Mouse (Mus musculus): ENCODE measurements around the gene Fam69a.

DNA sequence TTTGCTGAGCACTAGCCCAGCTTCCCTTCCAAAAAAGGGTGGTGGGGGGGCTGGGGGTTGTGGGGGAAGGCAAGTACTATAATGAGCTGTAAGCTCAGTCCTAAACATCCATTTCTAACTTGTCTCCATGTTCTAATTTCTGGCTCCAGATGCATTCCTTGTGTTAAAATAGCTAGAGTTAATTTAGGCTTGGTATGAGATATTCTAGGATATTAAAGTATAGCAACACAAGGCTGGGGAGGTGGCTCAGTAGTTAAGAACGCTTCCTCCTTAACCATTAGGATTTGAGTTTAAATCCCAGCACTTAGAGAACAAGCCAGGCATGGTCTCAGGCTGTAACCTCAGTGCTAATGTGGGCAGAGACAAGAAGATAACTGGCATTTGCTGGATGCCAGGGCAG, 90.6 kb downstream of the Fam69a start:
- TF ChIP-seq CTCF (IDR thresholded peaks at IDR 0.05; ENCODE audit: extremely low read depth, insufficient read depth, insufficient read length, insufficient replicate concordance) (no peak), POLR2A (IDR thresholded peaks at IDR 0.05; ENCODE audit: low read depth, low read length) (no peak)
